ENCODE assay signal across 22 mouse cellular contexts in genomic region chr8:87772894-87773502, GRCm38 (mm10).
DNase-seq lines count a peak whose midpoint lies in the region; ATAC-seq and TF ChIP-seq lines count a peak whose summit lies in the region.
"Had no signal": no experiment of that assay in that cellular context is flagged by ENCODE, and none has a peak within 500 bp of the region (broad histone marks: within the 10 kb centered on the region; RNA-seq: fewer than 3 reads in every experiment).

No protein-coding gene starts in this region.

- no peak overlapping the region for H3K4me2 ChIP-seq in forebrain, postnatal 0 days (ENCODE audit: low read depth)
- no peak overlapping the region for H3K4me2 ChIP-seq in forebrain, embryonic 13.5 days
- H3K4me2 ChIP-seq in hindbrain, embryonic 13.5 days = no peak overlapping the region
- H3K4me2 ChIP-seq in hindbrain, embryonic 14.5 days (replicated peaks) = no peak overlapping the region
- H3K4me2 ChIP-seq: embryonic facial prominence, embryonic 13.5 days; heart, embryonic 11.5 days; heart, embryonic 15.5 days; intestine, embryonic 15.5 days had no signal

- no peak overlapping the region for H3K27ac ChIP-seq in forebrain, postnatal 0 days (ENCODE audit: low read depth, low read length)
- no peak overlapping the region for H3K27ac ChIP-seq in forebrain, embryonic 13.5 days
- 0 out of 2 replicates have a peak overlapping the region, but pooled peaks have one; percentile 44 for H3K27ac ChIP-seq in hindbrain, embryonic 13.5 days
- H3K27ac ChIP-seq in hindbrain, embryonic 14.5 days = no peak overlapping the region
- H3K27ac ChIP-seq: embryonic facial prominence, embryonic 13.5 days; heart, adult 2 months; heart, embryonic 15.5 days; hindbrain, embryonic 10.5 days; intestine, embryonic 15.5 days had no signal

- H3K9me3 ChIP-seq in forebrain, postnatal 0 days (ENCODE audit: low read length) = no peaks in the 10 kb centered on the region
- no peaks in the 10 kb centered on the region for H3K9me3 ChIP-seq in forebrain, embryonic 13.5 days (replicated peaks)
- H3K9me3 ChIP-seq in hindbrain, embryonic 13.5 days = no peaks in the 10 kb centered on the region
- no peaks in the 10 kb centered on the region for H3K9me3 ChIP-seq in hindbrain, embryonic 14.5 days (ENCODE audit: control insufficient read depth, low read length)
- H3K9me3 ChIP-seq: embryonic facial prominence, embryonic 13.5 days; heart, embryonic 15.5 days; hindbrain, embryonic 10.5 days; intestine, embryonic 15.5 days had no signal

- no peak overlapping the region for H3K4me3 ChIP-seq in forebrain, postnatal 0 days (ENCODE audit: low read depth, low read length)
- no peak overlapping the region for H3K4me3 ChIP-seq in forebrain, embryonic 13.5 days
- no peak overlapping the region for H3K4me3 ChIP-seq in hindbrain, embryonic 13.5 days
- H3K4me3 ChIP-seq in hindbrain, embryonic 14.5 days (replicated peaks; ENCODE audit: low read length) = no peak overlapping the region
- H3K4me3 ChIP-seq: embryonic facial prominence, embryonic 13.5 days; heart, adult 2 months; heart, embryonic 15.5 days; hindbrain, embryonic 10.5 days; intestine, embryonic 15.5 days had no signal

- 45% methylated on average over 14 of the region's 14 CpGs for WGBS in forebrain, postnatal 0 days
- WGBS in forebrain, embryonic 13.5 days = 66% methylated on average over 14 of the region's 14 CpGs
- 67% methylated on average over 14 of the region's 14 CpGs for WGBS in hindbrain, embryonic 13.5 days
- WGBS in hindbrain, embryonic 14.5 days = 74% methylated on average over 14 of the region's 14 CpGs

- H3K36me3 ChIP-seq in forebrain, postnatal 0 days (ENCODE audit: insufficient read depth) = no peaks in the 10 kb centered on the region
- H3K36me3 ChIP-seq in forebrain, embryonic 13.5 days (ENCODE audit: poor library complexity, severe bottlenecking) = peaks cover 9% of the 10 kb centered on the region; the same call in 1 of the 2 replicates
- H3K36me3 ChIP-seq in hindbrain, embryonic 13.5 days = peaks cover 20% of the 10 kb centered on the region
- 0 out of 2 replicates have a peak, but pooled peaks cover 5% of the 10 kb centered on the region for H3K36me3 ChIP-seq in hindbrain, embryonic 14.5 days (replicated peaks; ENCODE audit: control insufficient read depth, insufficient read depth)
- H3K36me3 ChIP-seq: heart, embryonic 15.5 days; intestine, embryonic 15.5 days had no signal

- no peaks in the 10 kb centered on the region for H3K27me3 ChIP-seq in forebrain, postnatal 0 days (ENCODE audit: insufficient read depth, low read length)
- no peaks in the 10 kb centered on the region for H3K27me3 ChIP-seq in forebrain, embryonic 13.5 days
- H3K27me3 ChIP-seq in hindbrain, embryonic 13.5 days = no peaks in the 10 kb centered on the region
- H3K27me3 ChIP-seq in hindbrain, embryonic 14.5 days (ENCODE audit: control insufficient read depth, insufficient read depth, low read length) = no peaks in the 10 kb centered on the region
- H3K27me3 ChIP-seq: CH12.LX; embryonic facial prominence, embryonic 13.5 days; heart, embryonic 15.5 days; intestine, embryonic 15.5 days had no signal

- DNase-seq in adrenal gland, postnatal 14 days = peak; percentile 31
- DNase-seq in adrenal gland, postnatal 10 days = no peak
- DNase-seq in forebrain, postnatal 0 days = no peak
- DNase-seq in hindbrain, embryonic 14.5 days (ENCODE audit: low spot score) = no peak
- DNase-seq in brain, embryonic 14.5 days (ENCODE audit: low read depth) = peak; percentile 62
- DNase-seq: cerebellum, adult 18-20 months; cerebellum, adult 9-11 months; cerebellum, postnatal 36 days; gastrocnemius, postnatal 10 days; heart, adult 2 months; heart, postnatal 14 days; kidney, adult 18-20 months had no signal

- TF ChIP-seq POLR2A in brain, embryonic 14.5 days (IDR thresholded peaks at IDR 0.05; ENCODE audit: borderline replicate concordance, extremely low read depth, insufficient read depth, insufficient read length, poor library complexity, severe bottlenecking) = no peak

- TF ChIP-seq CTCF in forebrain, postnatal 0 days (IDR thresholded peaks at IDR 0.05; ENCODE audit: low read depth) = no peak
- TF ChIP-seq CTCF in brain, embryonic 14.5 days (IDR thresholded peaks at IDR 0.05; ENCODE audit: borderline replicate concordance, extremely low read depth, insufficient read depth, insufficient read length) = no peak

- no peak overlapping the region for H3K9ac ChIP-seq in forebrain, postnatal 0 days
- H3K9ac ChIP-seq in forebrain, embryonic 13.5 days = no peak overlapping the region
- no peak overlapping the region for H3K9ac ChIP-seq in hindbrain, embryonic 13.5 days
- H3K9ac ChIP-seq in hindbrain, embryonic 14.5 days = no peak overlapping the region
- H3K9ac ChIP-seq: embryonic facial prominence, embryonic 13.5 days; heart, embryonic 15.5 days; intestine, embryonic 15.5 days had no signal

- ATAC-seq in forebrain, postnatal 0 days = peak; percentile 61
- no peak for ATAC-seq in forebrain, embryonic 13.5 days
- no peak for ATAC-seq in hindbrain, embryonic 13.5 days (ENCODE audit: low FRiP score)
- no peak for ATAC-seq in hindbrain, embryonic 14.5 days (ENCODE audit: low FRiP score)
- ATAC-seq: activated CD4-positive, CD25-positive, alpha-beta regulatory T cell, adult 4 months; intestine, embryonic 15.5 days; Patski had no signal

- no peaks in the 10 kb centered on the region for H3K4me1 ChIP-seq in forebrain, postnatal 0 days (ENCODE audit: insufficient read depth)
- H3K4me1 ChIP-seq in forebrain, embryonic 13.5 days = peaks cover 32% of the 10 kb centered on the region
- peaks cover 45% of the 10 kb centered on the region for H3K4me1 ChIP-seq in hindbrain, embryonic 13.5 days (replicated peaks)
- peaks cover 14% of the 10 kb centered on the region for H3K4me1 ChIP-seq in hindbrain, embryonic 14.5 days (replicated peaks; ENCODE audit: control insufficient read depth, insufficient read depth, low read length)
- H3K4me1 ChIP-seq: heart, embryonic 15.5 days had no signal

Comparison
In these comparisons a context has a peak if more than half of its experiments do, and no peak if none do; other contexts are left out.
1. DNase-seq: peak in adrenal gland, postnatal 14 days (single experiment) and brain, embryonic 14.5 days (single experiment); none in adrenal gland, postnatal 10 days (single experiment), forebrain, postnatal 0 days (single experiment) and hindbrain, embryonic 14.5 days (single experiment).